Mouse (Mus musculus) embryonic facial prominence, embryonic 11.5 days (tissue): Measurements from ENCODE around the gene Bach2. TPM values are rescaled to one million over a fixed set of nuclear protein-coding genes. Genes with fewer than 3 reads are reported as not detected.

Experiments used
- ATAC-seq: fragments of 200-750 bp; cut with Nextera tagmentation; replicated peaks from 2 replicates; pipeline ENCODE4 v1.8.0; 2017; ENCODE audit warnings: low read depth; ENCODE audit not compliant: insufficient number of reproducible peaks, low FRiP score, low TSS enrichment
- DNase-seq: peaks from one replicate; pipeline ENCODE4 v3.0.0-alpha.2; 2015; ENCODE audit warnings: low spot score
- H3K27ac ChIP-seq: fragments of 300-500 bp; sonication (generic); replicated peaks from 2 replicates; pipeline ENCODE4 v1.5.1; 2014; ENCODE audit warnings: mild to moderate bottlenecking, low read depth, low read length, control low read depth
- H3K27me3 ChIP-seq: fragments of 300-500 bp; sonication (generic); 2 replicates; pipeline ENCODE4 v1.6.1; 2014; ENCODE audit warnings: mild to moderate bottlenecking, low read length, moderate library complexity, mixed read lengths; ENCODE audit not compliant: control insufficient read depth, insufficient read depth
- H3K36me3 ChIP-seq: fragments of 300-500 bp; sonication (generic); replicated peaks from 2 replicates; pipeline ENCODE4 v1.6.1; 2014; ENCODE audit warnings: low read depth, mild to moderate bottlenecking, low read length, moderate library complexity, mixed read lengths; ENCODE audit not compliant: control insufficient read depth, insufficient read depth
- H3K4me1 ChIP-seq: fragments of 300-500 bp; sonication (generic); 2 replicates; pipeline ENCODE4 v1.6.1; 2014; ENCODE audit warnings: low read length, mixed read lengths; ENCODE audit not compliant: control insufficient read depth, insufficient read depth
- H3K4me2 ChIP-seq: fragments of 300-500 bp; sonication (generic); 2 replicates; pipeline ENCODE4 v1.6.1; 2014; ENCODE audit warnings: low read depth, mild to moderate bottlenecking, control low read depth, low read length, moderate library complexity
- H3K4me3 ChIP-seq: fragments of 300-500 bp; sonication (generic); 2 replicates; pipeline ENCODE4 v1.5.1; 2014; ENCODE audit warnings: low read depth, low read length, control low read depth
- H3K9ac ChIP-seq: fragments of 300-500 bp; sonication (generic); replicated peaks from 2 replicates; pipeline ENCODE4 v1.6.1; 2014; ENCODE audit warnings: mild to moderate bottlenecking, control low read depth, low read length
- H3K9me3 ChIP-seq: fragments of 300-500 bp; sonication (generic); replicated peaks from 2 replicates; pipeline ENCODE4 v1.6.1; 2016; ENCODE audit warnings: mild to moderate bottlenecking, low read length, inconsistent platforms, mixed read lengths; ENCODE audit not compliant: control insufficient read depth
- WGBS: fragments of 180-500 bp; shearing (Covaris S2); extraction: QIAGEN DNeasy Blood & Tissue Kit; methylation state at CpG from one replicate; pipeline ENCODE4 v1.1.7; 2014; 5-methylcytosine and 5-hydroxymethylcytosine counted together
- polyA plus RNA-seq: library from polyadenylated mRNA; unstranded; fragments of >200 nt; fragmentation: Nextera tagmentation; extraction: Ambion mirVana; gene quantifications from 2 replicates; pipeline ENCODE4 v1.2.1, GENCODE M21; 2014

Gene Bach2
- polyA plus RNA-seq, 1 experiment from 2014 or later = 11.5 TPM

GRCm38 (mm10) chr4:32217016-32217415 lies 21.6 kb upstream of the Bach2 start:
- WGBS = 89% methylated on average over 3 of the region's 3 CpGs

GRCm38 (mm10) chr4:32217593-32217992 lies 21.0 kb upstream of the Bach2 start:
- ATAC-seq (no peak), DNase-seq (no peak)
- H3K36me3 ChIP-seq = no peaks in the 10 kb centered on the region
- no peak overlapping the region for H3K27ac ChIP-seq
- no peak overlapping the region for H3K4me3 ChIP-seq
- H3K9me3 ChIP-seq = no peaks in the 10 kb centered on the region
- WGBS = 94% methylated on average over 12 of the region's 12 CpGs
- H3K27me3 ChIP-seq = no peaks in the 10 kb centered on the region
- no peak overlapping the region for H3K4me2 ChIP-seq
- H3K9ac ChIP-seq = no peak overlapping the region
- H3K4me1 ChIP-seq = no peaks in the 10 kb centered on the region

More at GRCm38 (mm10) chr4:32217016-32217415, 21.6 kb upstream of the Bach2 start:
- H3K27ac ChIP-seq = no peak overlapping the region
- H3K27me3 ChIP-seq = no peaks in the 10 kb centered on the region
- no peak for ATAC-seq
- no peak for DNase-seq
- H3K4me2 ChIP-seq = no peak overlapping the region
- no peak overlapping the region for H3K9ac ChIP-seq
- no peaks in the 10 kb centered on the region for H3K9me3 ChIP-seq
- H3K4me1 ChIP-seq = no peaks in the 10 kb centered on the region
- no peak overlapping the region for H3K4me3 ChIP-seq
- H3K36me3 ChIP-seq = no peaks in the 10 kb centered on the region

DNA sequence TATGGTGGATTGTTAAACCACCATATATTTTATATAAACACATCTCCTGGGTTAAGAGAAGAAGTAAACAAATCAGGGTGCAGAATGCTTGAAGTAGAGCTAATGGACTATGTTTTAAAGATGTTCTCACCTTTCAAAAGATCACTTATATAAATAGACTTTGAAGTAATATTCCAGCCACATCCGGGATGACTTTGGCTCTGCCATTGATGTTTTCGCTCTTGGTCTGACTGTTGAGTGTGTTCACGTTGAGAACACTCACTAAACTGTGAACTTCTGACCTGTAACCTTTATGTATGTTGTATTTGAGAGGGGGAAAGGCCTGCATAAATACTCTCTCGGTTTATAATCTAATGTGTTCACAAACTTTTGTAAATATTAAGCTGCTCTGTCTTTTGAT lies 20.2 kb upstream of the Bach2 start:
- Histone ChIP-seq H3K4me2 (no peak overlapping the region), H3K4me1 (no peaks in the 10 kb centered on the region), H3K27ac (no peak overlapping the region), H3K27me3 (no peaks in the 10 kb centered on the region), H3K9me3 (no peaks in the 10 kb centered on the region), H3K9ac (no peak overlapping the region), H3K36me3 (no peaks in the 10 kb centered on the region), H3K4me3 (no peak overlapping the region)
- DNase-seq = no peak
- 73% methylated on average over 4 of the region's 4 CpGs for WGBS
- no peak for ATAC-seq

DNA sequence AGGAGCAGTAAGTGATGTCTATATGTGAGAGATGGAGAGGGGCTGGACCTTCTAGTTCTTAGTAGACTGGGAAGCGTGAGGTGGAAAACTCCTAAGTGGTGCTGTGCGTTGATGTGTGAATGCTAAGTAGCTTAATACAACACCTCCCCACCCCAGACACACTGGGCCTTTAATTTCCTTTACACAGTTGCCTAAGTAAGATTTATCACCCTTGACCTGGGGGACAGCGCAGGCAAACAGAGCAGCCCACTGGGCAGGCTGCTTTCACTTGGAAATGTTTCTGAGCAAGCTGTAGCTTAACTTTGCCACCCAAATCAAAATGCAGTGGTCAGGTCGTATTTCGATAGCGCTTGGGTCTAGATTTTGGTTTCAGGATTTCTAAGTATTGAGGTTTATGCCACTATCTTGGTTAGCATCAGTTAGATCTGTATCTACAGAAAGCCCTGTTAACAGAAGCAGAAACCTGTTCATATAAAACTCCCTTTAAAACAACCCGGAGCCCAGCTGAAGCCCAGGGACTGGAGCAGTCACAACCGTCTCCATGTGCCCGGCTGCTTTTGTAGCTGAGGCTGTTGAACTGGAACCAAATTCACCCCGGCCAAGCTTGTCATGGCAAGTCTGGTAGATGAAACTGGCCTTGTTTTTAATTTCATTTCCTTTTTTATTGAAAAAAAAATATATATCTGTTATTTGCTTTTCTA lies 19.0 kb upstream of the Bach2 start:
- no peaks in the 10 kb centered on the region for H3K4me1 ChIP-seq
- no peak for ATAC-seq
- no peak overlapping the region for H3K9ac ChIP-seq
- no peak for DNase-seq
- 0 out of 2 replicates have a peak overlapping the region, but pooled peaks have one; percentile 5 for H3K27ac ChIP-seq
- no peak overlapping the region for H3K4me2 ChIP-seq
- H3K9me3 ChIP-seq = no peaks in the 10 kb centered on the region
- no peaks in the 10 kb centered on the region for H3K36me3 ChIP-seq
- WGBS = 49% methylated on average over 10 of the region's 10 CpGs
- H3K4me3 ChIP-seq = no peak overlapping the region
- H3K27me3 ChIP-seq = no peaks in the 10 kb centered on the region

DNA sequence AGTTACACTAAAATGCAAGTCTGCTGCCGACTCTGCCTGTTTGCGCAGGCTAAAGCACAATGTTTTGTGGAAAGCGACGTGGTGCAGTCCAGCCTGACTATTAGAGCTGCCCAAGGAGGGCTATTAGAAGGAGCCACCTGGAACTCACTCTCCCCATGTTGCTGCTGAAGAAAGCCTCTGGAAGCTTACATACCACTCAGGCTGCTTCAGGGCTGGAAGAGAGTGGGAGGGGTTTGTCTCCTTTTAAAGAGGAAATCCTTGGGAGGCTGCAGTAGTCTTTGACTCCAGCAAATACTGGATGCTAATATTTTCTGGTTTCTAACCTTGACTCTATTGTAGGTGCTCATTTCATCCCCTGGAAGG lies 18.5 kb upstream of the Bach2 start:
- 63% methylated on average over 4 of the region's 4 CpGs for WGBS
- no peaks in the 10 kb centered on the region for H3K4me1 ChIP-seq

GRCm38 (mm10) chr4:32220961-32221360 lies 17.6 kb upstream of the Bach2 start:
- Histone ChIP-seq H3K27ac (no peak overlapping the region), H3K36me3 (no peaks in the 10 kb centered on the region), H3K4me3 (no peak overlapping the region), H3K9me3 (no peaks in the 10 kb centered on the region), H3K27me3 (no peaks in the 10 kb centered on the region), H3K9ac (no peak overlapping the region), H3K4me1 (no peaks in the 10 kb centered on the region), H3K4me2 (no peak overlapping the region)
- no peak for DNase-seq
- 72% methylated on average over 6 of the region's 6 CpGs for WGBS
- no peak for ATAC-seq

More for the DNA sequence above, 18.5 kb upstream of the Bach2 start:
- Histone ChIP-seq H3K4me3 (no peak overlapping the region), H3K9me3 (no peaks in the 10 kb centered on the region), H3K4me2 (no peak overlapping the region), H3K9ac (no peak overlapping the region), H3K36me3 (no peaks in the 10 kb centered on the region), H3K27me3 (no peaks in the 10 kb centered on the region), H3K27ac (0 out of 2 replicates have a peak overlapping the region, but pooled peaks have one; percentile 5)
- no peak for DNase-seq
- ATAC-seq = no peak

GRCm38 (mm10) chr4:32223563-32223962 lies 15.0 kb upstream of the Bach2 start:
- H3K9ac ChIP-seq = no peak overlapping the region
- no peak for DNase-seq
- H3K27me3 ChIP-seq = no peaks in the 10 kb centered on the region
- no peaks in the 10 kb centered on the region for H3K36me3 ChIP-seq
- no peak overlapping the region for H3K4me2 ChIP-seq
- ATAC-seq = peak; percentile 51; the same call in 1 of the 2 replicates
- no peaks in the 10 kb centered on the region for H3K4me1 ChIP-seq
- no peak overlapping the region for H3K27ac ChIP-seq
- no peak overlapping the region for H3K4me3 ChIP-seq
- H3K9me3 ChIP-seq = no peaks in the 10 kb centered on the region

DNA sequence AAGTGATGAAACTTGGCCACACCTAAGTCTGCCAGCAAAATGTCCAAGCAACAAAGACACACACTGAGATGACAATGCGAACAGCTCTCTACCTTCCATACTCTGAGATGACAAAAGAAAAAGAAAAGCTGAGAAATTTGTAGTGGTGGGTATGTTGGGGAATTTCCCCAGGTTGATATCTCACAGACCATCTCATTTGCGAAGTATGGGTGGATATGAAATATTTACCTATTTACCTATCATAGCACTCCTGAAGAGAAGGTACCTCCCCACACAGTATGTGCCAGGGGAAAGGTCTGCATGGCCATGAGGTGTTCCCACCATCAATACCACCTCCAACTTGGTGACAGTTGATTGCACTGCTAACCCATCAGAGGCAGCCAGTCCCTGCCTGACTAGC lies 13.4 kb upstream of the Bach2 start:
- no peak overlapping the region for H3K27ac ChIP-seq
- no peak overlapping the region for H3K4me2 ChIP-seq
- 94% methylated on average over 2 of the region's 2 CpGs for WGBS
- no peak overlapping the region for H3K9ac ChIP-seq
- no peaks in the 10 kb centered on the region for H3K27me3 ChIP-seq
- H3K4me1 ChIP-seq = no peaks in the 10 kb centered on the region
- H3K36me3 ChIP-seq = no peaks in the 10 kb centered on the region
- H3K9me3 ChIP-seq = no peaks in the 10 kb centered on the region
- DNase-seq (no peak), ATAC-seq (no peak)
- no peak overlapping the region for H3K4me3 ChIP-seq
